Mouse (Mus musculus) brain, embryonic 14.5 days (tissue): Measurements from ENCODE around the gene Ppp3ca.

ENCODE experiments used
- CTCF ChIP-seq: fragments of 200-500 bp; IDR thresholded peaks from 2 replicates; pipeline ENCODE4 v1.5.1; 2012; ENCODE audit warnings: inconsistent platforms, mild to moderate bottlenecking, moderate library complexity, borderline replicate concordance; ENCODE audit not compliant: insufficient read depth, insufficient read length; ENCODE audit errors: extremely low read depth
- POLR2A ChIP-seq: fragments of 200-500 bp; IDR thresholded peaks from 2 replicates; pipeline ENCODE4 v1.6.1; 2012; ENCODE audit warnings: mild to moderate bottlenecking, inconsistent platforms, borderline replicate concordance; ENCODE audit not compliant: poor library complexity, insufficient read depth, insufficient read length, severe bottlenecking; ENCODE audit errors: extremely low read depth

DNA sequence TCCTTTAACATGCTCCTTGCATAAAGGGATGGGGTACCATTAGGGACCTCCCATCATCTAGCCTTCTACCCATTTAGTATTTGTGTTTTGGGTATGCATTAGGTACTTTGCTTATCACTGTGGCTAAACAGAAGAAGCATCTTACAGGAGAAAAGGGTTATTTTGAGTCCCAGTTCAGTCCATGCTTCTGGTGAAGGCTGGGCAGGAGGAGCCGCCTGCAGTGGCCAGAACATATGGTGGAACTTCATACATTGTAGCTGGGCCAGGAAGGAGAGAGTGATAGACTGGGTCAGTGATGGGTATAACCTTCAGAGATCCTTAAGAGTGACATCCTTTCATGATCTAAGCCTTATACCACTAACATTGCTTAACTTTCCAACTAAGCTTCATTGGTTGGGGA lies 23.6 kb downstream of the Ppp3ca start:
- no peak for TF ChIP-seq POLR2A
- TF ChIP-seq CTCF, result no peak
